Mouse (Mus musculus) midbrain, embryonic 15.5 days (tissue): Measurements from ENCODE around the gene Parvg. TPM values are rescaled to one million over a fixed set of nuclear protein-coding genes. Genes with fewer than 3 reads are reported as not detected.
A peak's percentile ranks its signal among the peaks of the same experiment; 100 is the strongest.

ENCODE experiments used
- ATAC-seq: fragments of 200-750 bp; cut with Nextera tagmentation; replicated peaks from 2 replicates; pipeline ENCODE4 v1.8.0; 2017; ENCODE audit warnings: moderate TSS enrichment
- H3K27ac ChIP-seq: fragments of 300-500 bp; sonication (generic); 2 replicates; pipeline ENCODE4 v1.5.1; 2015; ENCODE audit warnings: mild to moderate bottlenecking, inconsistent platforms
- H3K27me3 ChIP-seq: fragments of 300-500 bp; sonication (generic); replicated peaks from 2 replicates; pipeline ENCODE4 v1.6.1; 2015; ENCODE audit warnings: inconsistent platforms
- H3K36me3 ChIP-seq: fragments of 300-500 bp; sonication (generic); replicated peaks from 2 replicates; pipeline ENCODE4 v1.6.1; 2015; ENCODE audit warnings: inconsistent platforms
- H3K4me1 ChIP-seq: fragments of 300-500 bp; sonication (generic); 2 replicates; pipeline ENCODE4 v1.6.1; 2015; ENCODE audit warnings: inconsistent platforms
- H3K4me2 ChIP-seq: fragments of 300-500 bp; sonication (generic); 2 replicates; pipeline ENCODE4 v1.6.1; 2015; ENCODE audit warnings: inconsistent platforms, mild to moderate bottlenecking, moderate library complexity
- H3K4me3 ChIP-seq: fragments of 300-500 bp; sonication (generic); 2 replicates; pipeline ENCODE4 v1.5.1; 2015; ENCODE audit warnings: mild to moderate bottlenecking, inconsistent platforms
- H3K9ac ChIP-seq: fragments of 300-500 bp; sonication (generic); 2 replicates; pipeline ENCODE4 v1.6.1; 2015; ENCODE audit warnings: mild to moderate bottlenecking, inconsistent platforms
- H3K9me3 ChIP-seq: fragments of 300-500 bp; sonication (generic); 2 replicates; pipeline ENCODE4 v1.6.1; 2016; ENCODE audit warnings: inconsistent platforms
- WGBS: fragments of 180-500 bp; shearing (Covaris S2); methylation state at CpG from one replicate; pipeline ENCODE4 v1.1.7; 2015; ENCODE audit warnings: mixed read lengths; 5-methylcytosine and 5-hydroxymethylcytosine counted together
- polyA plus RNA-seq: library from polyadenylated mRNA; unstranded; fragments of >200 nt; fragmentation: Nextera tagmentation; extraction: Ambion mirVana; gene quantifications from 2 replicates; pipeline ENCODE4 v1.2.1, GENCODE M21; 2015

Gene Parvg
- polyA plus RNA-seq, 1 experiment from 2014 or later, result 0.86 TPM

DNA sequence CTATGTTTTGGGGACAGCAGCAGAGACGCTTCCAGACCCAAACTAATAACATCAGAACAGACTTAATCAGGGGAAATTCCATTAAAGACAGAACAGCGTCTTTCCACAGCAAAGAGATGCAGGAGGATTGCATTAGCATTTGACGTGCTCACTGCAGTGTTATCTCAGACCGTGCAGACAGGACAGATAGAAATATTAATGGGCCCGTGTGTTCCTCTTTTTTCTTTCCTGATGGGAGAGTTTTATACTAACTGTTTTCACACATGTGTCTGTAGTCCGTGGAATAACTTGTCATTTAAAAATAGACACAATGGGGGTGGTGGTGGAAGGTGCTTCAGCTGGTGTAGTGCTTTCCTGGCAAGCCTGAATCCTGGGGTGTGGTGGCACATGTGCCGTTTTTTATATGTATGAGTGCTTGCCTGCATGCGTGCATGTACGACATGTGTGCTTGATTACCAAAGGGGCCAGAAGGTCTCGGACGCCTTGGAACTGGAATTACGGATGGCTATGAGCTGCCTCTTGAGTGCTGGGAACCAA lies 12.5 kb downstream of the Parvg start:
- WGBS, result 68% methylated on average over 12 of the region's 12 CpGs
- H3K27ac ChIP-seq, result no peak overlapping the region
- no peak for ATAC-seq

DNA sequence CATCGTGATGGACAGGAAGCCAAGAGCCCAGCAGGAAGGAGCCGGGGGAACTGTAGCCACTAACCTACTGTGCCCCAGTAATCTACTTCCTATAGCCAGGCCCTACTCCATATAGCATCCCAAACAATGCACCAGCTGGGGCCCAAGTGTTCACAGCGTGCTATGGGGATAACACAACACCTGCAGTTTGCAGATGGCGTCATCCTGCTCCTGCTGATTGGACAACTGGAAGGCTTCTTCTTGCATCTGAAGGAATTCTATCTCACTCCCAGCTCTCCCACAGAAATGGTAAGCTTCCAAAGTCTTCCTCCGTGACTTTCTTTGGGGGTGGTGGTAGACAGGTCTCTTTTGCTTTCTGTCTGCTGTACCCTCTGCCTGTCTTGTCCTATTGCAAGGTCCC lies 13.8 kb downstream of the Parvg start:
- H3K27me3 ChIP-seq, result no peaks in the 10 kb centered on the region
- no peak overlapping the region for H3K27ac ChIP-seq
- H3K4me2 ChIP-seq, result no peak overlapping the region
- no peak overlapping the region for H3K9ac ChIP-seq
- no peak overlapping the region for H3K4me3 ChIP-seq
- WGBS, result 70% methylated on average over 5 of the region's 5 CpGs
- ATAC-seq, result no peak
- no peaks in the 10 kb centered on the region for H3K36me3 ChIP-seq
- no peaks in the 10 kb centered on the region for H3K4me1 ChIP-seq
- H3K9me3 ChIP-seq, result no peaks in the 10 kb centered on the region

More for the DNA sequence above, 12.5 kb downstream of the Parvg start:
- Histone ChIP-seq H3K4me3 (no peak overlapping the region), H3K4me1 (peaks cover 3% of the 10 kb centered on the region; the same call in 1 of the 2 replicates), H3K27me3 (no peaks in the 10 kb centered on the region), H3K4me2 (no peak overlapping the region), H3K36me3 (no peaks in the 10 kb centered on the region), H3K9me3 (no peaks in the 10 kb centered on the region), H3K9ac (no peak overlapping the region)

DNA sequence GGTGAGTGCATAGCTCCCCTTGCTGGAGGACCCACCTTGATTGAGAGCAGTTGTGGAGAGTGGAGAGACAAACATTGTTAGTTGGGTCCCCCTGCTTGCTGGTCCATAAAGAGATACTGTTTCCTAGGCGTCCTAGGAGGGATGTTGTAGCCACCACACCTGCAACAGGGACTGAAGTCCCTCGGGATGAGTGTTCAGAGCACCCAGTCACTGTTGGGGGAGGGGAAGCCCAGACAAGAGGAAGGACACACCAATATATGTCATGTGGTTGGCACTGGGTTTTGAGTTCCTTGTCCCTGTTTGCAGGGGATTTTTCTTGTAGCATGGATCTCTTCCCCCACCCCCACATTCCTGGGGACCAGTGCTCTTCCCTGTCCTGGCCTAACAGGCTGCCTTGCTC lies 17.1 kb downstream of the Parvg start:
- H3K4me2 ChIP-seq, result no peak overlapping the region
- H3K9me3 ChIP-seq, result no peaks in the 10 kb centered on the region
- no peak overlapping the region for H3K4me3 ChIP-seq
- no peak overlapping the region for H3K9ac ChIP-seq
- H3K4me1 ChIP-seq, result peaks cover 10% of the 10 kb centered on the region
- ATAC-seq, result no peak
- WGBS, result 57% methylated on average over 2 of the region's 2 CpGs
- H3K27me3 ChIP-seq, result no peaks in the 10 kb centered on the region
- H3K36me3 ChIP-seq, result no peaks in the 10 kb centered on the region
- no peak overlapping the region for H3K27ac ChIP-seq

DNA sequence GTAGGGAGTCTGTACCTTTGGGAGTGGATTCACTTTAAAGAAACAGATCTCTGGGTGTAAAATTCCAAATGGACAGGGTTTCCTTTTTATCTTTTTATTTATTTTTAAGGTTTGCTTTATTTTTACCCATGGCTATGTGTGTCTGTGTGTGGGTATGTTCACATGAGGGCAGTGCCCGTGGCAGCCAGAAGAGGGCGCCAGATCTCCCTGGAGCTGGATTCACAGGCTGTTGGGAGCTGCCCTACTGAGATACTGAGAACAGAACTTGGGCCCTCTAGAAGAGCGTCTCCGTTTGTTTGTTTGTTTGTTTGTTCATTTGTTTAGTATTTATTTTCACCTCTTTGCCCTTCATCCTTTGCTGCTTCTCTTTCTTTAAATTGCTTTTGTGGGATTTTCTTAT lies 24.9 kb downstream of the Parvg start:
- Histone ChIP-seq H3K27me3 (no peaks in the 10 kb centered on the region), H3K4me3 (no peak overlapping the region), H3K4me1 (peaks cover 15% of the 10 kb centered on the region; the same call in 1 of the 2 replicates), H3K4me2 (no peak overlapping the region), H3K36me3 (no peaks in the 10 kb centered on the region), H3K27ac (no peak overlapping the region), H3K9ac (no peak overlapping the region), H3K9me3 (no peaks in the 10 kb centered on the region)
- no peak for ATAC-seq
- 96% methylated on average over 4 of the region's 4 CpGs for WGBS

DNA sequence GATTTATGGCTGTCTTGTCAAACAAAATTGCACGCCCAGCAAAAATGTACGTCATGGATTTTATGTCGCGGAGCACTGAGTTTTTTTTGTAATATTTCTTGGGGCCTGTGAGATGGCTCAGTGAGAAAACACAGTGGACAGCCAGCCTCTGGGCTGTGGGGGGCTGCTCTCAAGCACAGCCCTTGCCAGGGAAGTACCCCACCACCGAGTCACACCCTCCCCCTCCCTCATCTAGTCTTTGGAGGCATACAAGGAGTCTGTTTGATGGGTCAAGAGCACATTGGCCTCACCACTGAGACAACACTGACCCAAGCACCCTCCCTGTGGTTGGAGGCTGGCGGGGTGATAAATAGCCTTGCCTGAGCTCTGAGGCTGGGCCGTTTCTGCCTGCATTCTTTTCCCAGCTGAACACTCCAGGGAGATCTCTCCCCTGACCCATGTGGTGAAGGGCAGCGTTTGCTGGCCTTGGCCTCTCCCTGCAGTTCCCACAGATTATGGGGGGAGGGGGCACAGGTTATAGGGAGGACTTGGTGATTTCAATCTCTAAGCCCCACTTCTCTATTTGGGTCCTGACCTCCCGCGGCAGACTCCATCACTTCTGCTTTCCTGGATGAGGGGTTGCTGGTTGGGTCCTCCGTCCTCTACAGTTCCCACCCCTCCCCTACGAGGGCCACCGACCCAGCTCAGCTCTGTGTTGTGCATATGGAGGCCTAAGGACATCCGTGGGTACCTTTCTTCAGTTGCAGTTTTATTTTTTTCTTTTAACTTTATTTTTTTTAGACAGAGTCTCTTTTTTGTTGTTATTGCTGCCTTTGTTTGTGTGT lies 26.3 kb downstream of the Parvg start:
- Histone ChIP-seq H3K4me1 (peaks cover 10% of the 10 kb centered on the region; the same call in 1 of the 2 replicates), H3K36me3 (no peaks in the 10 kb centered on the region), H3K27me3 (no peaks in the 10 kb centered on the region), H3K9ac (no peak overlapping the region), H3K4me3 (no peak overlapping the region), H3K27ac (0 out of 2 replicates have a peak overlapping the region, but pooled peaks have one; percentile 25), H3K4me2 (no peak overlapping the region), H3K9me3 (no peaks in the 10 kb centered on the region)
- 61% methylated on average over 14 of the region's 14 CpGs for WGBS
- ATAC-seq, result no peak

DNA sequence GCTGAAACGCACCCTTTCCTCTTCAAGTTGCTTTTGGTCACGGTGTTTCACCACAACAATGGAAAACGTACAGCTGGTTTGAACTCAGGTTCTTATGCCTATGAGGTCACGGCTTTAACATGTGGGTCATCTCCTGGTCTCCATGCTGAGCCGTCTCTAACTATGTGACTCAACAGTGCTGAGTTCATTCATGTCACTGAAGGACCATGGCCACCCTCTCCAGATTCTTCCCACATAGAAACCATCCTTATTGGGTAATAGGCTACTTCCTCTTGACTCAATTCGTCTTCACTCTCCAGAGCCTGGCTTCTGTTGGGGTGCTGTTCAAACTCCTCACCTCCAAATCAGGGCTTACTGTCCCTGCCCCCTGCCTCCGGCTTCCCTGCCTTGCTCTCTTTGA lies 27.5 kb downstream of the Parvg start:
- ATAC-seq, result no peak
- Histone ChIP-seq H3K27ac (no peak overlapping the region), H3K4me2 (no peak overlapping the region), H3K27me3 (no peaks in the 10 kb centered on the region), H3K4me3 (no peak overlapping the region), H3K9ac (no peak overlapping the region), H3K4me1 (0 out of 2 replicates have a peak, but pooled peaks cover 7% of the 10 kb centered on the region), H3K9me3 (no peaks in the 10 kb centered on the region), H3K36me3 (no peaks in the 10 kb centered on the region)
- WGBS, result 92% methylated on average over 7 of the region's 7 CpGs

DNA sequence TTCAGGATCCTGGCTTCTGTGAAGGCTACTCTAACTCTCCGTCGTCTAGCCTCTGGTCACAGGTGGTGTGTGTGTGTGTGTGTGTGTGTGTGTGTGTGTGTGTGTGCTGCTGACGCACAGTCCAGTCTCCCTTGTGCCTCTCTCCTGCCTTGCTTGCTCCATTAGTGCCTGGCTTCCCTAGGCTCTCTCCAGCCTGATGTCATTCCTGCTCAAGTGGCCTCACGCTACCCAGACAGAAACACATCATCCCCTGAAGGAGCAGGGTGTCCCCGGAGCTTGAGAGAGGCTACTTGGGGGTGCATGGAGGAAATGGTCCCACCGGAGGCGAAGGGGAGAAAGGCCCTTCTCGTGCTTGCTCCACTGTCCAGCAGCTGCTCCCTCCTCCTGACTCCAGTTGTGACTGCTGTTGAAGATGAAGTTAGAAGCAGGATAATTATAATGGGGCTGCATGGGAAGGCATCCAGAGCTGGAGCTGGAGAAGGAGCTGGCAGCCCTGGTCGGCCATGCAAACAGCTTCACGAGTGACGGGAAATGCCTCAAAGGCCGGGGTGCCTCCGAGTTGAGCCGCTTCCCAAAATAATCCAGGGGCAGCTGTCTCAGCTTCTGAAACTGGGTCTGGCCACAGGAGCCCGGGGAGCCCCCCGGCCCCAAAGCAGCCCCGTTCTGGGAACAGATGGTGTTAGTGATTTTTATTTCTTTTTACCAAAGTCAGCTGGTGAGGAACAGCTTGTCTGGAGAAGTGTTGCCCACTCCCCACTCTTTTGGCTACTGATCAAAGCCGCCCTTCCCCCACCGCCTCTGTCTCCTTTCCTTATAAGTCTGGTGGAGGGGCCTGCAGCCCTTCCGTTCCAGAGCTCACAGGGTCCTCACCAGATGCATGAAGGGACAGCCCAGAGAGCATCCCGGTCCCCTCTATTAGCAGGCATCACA lies 28.4 kb downstream of the Parvg start:
- 54% methylated on average over 21 of the region's 21 CpGs for WGBS
- Histone ChIP-seq H3K36me3 (no peaks in the 10 kb centered on the region), H3K9ac (no peak overlapping the region), H3K27me3 (no peaks in the 10 kb centered on the region), H3K27ac (0 out of 2 replicates have a peak overlapping the region, but pooled peaks have one; percentile 23), H3K9me3 (no peaks in the 10 kb centered on the region), H3K4me3 (no peak overlapping the region), H3K4me1 (0 out of 2 replicates have a peak, but pooled peaks cover 7% of the 10 kb centered on the region), H3K4me2 (no peak overlapping the region)
- no peak for ATAC-seq

DNA sequence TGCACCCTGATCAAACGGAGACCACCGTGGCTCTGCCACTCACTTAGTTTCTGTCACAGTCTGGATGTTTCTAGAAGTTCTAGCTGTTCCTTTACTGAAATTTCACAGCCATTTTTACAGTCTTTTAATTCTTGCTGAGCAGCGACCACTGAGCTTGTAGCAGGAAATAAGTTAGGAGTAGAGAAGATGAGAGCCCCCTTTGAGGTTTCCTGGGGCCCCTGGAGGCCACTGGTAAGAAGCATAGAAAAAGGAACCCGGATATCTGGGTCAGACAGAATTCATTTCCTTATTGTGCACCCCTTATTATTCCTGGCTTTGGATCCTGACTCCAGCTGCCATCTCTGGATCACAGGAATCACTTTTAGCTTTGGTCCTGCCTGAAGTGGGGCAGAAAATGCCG lies 31.3 kb downstream of the Parvg start:
- WGBS, result 70% methylated on average over 5 of the region's 5 CpGs

DNA sequence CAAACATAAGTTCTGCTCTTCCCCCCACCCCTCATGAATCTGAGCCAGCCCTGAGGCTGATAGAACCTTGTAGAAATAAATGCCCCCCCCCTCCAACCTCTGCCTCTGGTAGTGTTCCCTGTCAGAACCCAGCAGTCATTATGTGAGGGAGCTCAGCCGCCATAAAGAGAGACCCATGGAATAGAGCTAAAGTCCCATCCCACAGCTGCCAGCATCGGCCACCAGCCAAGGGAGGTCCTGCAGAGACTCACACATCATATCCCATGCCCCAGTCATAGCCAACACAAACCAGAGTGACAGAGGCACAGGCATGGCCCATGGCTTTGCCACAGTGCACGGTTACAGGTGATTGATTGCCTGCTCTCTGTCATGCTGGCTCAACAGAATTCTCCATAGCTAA lies 40.9 kb downstream of the Parvg start:
- H3K27me3 ChIP-seq, result no peaks in the 10 kb centered on the region
- H3K9ac ChIP-seq, result no peak overlapping the region
- 81% methylated on average over 3 of the region's 3 CpGs for WGBS
- no peaks in the 10 kb centered on the region for H3K36me3 ChIP-seq
- no peaks in the 10 kb centered on the region for H3K9me3 ChIP-seq
- H3K4me2 ChIP-seq, result no peak overlapping the region
- ATAC-seq, result no peak
- H3K4me3 ChIP-seq, result no peak overlapping the region
- H3K27ac ChIP-seq, result no peak overlapping the region
- peaks cover 15% of the 10 kb centered on the region for H3K4me1 ChIP-seq

More for the DNA sequence above, 31.3 kb downstream of the Parvg start:
- Histone ChIP-seq H3K27me3 (no peaks in the 10 kb centered on the region), H3K4me3 (no peak overlapping the region), H3K27ac (no peak overlapping the region), H3K4me2 (no peak overlapping the region), H3K4me1 (peaks cover 10% of the 10 kb centered on the region), H3K9ac (no peak overlapping the region), H3K36me3 (no peaks in the 10 kb centered on the region), H3K9me3 (no peaks in the 10 kb centered on the region)
- ATAC-seq, result no peak

DNA sequence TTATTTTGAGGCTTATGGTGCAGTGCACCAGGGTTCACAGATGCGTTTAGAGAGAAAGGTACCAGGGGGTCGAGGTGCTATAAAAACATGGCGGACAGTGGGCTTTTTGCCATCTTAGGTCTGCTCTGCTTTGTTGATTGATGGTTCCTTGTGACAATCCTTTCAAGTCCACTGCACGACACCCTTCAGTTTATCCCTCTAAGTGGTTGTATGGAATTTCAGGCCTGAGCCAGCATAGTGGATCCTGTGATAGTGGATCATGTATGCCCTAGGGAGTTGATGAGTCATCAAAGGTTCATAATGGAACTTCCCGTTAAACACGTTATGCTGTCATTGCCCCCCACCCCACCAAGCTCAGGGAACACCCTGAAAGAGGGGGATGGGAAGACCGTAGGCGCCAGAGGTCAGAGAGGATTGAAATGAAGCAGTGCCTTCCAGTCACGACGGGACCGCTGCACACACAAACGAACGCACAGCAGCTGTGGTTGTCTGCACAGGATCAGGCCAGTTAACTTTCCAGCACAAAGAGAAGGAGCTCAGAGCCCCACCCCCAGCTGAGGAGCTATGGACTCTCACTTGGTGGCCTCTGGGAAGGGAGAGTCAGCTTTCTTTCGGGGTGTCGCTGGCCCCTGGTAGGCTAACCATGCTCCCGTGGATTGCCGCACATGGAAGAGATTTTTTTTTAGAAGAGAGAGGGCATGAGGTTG lies 42.0 kb downstream of the Parvg start:
- Histone ChIP-seq H3K27me3 (no peaks in the 10 kb centered on the region), H3K4me3 (no peak overlapping the region), H3K36me3 (no peaks in the 10 kb centered on the region), H3K4me2 (no peak overlapping the region), H3K4me1 (peaks cover 6% of the 10 kb centered on the region), H3K27ac (no peak overlapping the region), H3K9me3 (no peaks in the 10 kb centered on the region), H3K9ac (no peak overlapping the region)
- no peak for ATAC-seq
- WGBS, result 70% methylated on average over 17 of the region's 17 CpGs

DNA sequence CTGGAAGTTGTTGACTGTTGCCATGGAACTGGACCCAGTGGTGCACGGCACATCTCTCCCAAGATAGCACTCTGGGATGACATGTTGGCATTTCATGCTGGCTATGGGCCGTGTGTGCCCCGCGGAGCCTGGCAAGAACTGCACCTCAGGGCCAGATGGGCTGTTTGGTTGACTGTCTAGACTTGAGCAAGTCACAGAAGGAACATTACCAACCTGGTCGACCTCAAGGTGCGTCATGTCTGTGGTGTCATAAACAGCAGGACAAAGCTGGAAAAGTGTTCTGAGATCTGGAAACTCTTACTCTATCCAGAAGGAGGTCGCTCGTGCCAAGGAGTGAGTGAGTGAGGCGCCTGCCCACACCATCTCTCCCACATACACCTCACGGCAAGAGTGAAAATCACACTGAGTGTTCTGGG lies 42.8 kb downstream of the Parvg start:
- H3K27me3 ChIP-seq, result no peaks in the 10 kb centered on the region
- ATAC-seq, result no peak
- H3K4me2 ChIP-seq, result no peak overlapping the region
- H3K9me3 ChIP-seq, result no peaks in the 10 kb centered on the region
- no peak overlapping the region for H3K4me3 ChIP-seq
- H3K9ac ChIP-seq, result no peak overlapping the region
- no peak overlapping the region for H3K27ac ChIP-seq
- H3K36me3 ChIP-seq, result no peaks in the 10 kb centered on the region
- WGBS, result 88% methylated on average over 10 of the region's 10 CpGs
- H3K4me1 ChIP-seq, result no peaks in the 10 kb centered on the region; the same call in 1 of the 2 replicates
